Mouse (Mus musculus) Patski (cell line): ENCODE results near the gene Gfi1. TPM values are rescaled to one million over a fixed set of nuclear protein-coding genes. Genes with fewer than 3 reads are reported as not detected.

Source experiments
- ATAC-seq: fragments of 100-300 bp; one replicate; pipeline ENCODE4 v1.8.0; 2021
- CTCF ChIA-PET: fragments of 350-600 bp; sonication (Branson Sonifier 250); formaldehyde crosslinking; loops from one replicate; lab custom pipeline; 2022; ENCODE audit warnings: inconsistent platforms; lab: Charles Lee
- POLR2A ChIA-PET: fragments of 350-600 bp; sonication (Branson Sonifier 250); formaldehyde crosslinking; loops from one replicate; lab custom pipeline; 2022; ENCODE audit warnings: antibody characterized with exemption, inconsistent platforms; lab: Charles Lee
- DNase-seq: peaks from one replicate; pipeline ENCODE4 v3.0.0-alpha.2; 2011; ENCODE audit warnings: low read depth, low spot score
- H3K27me3 ChIP-seq: fragments of 371-371 bp; one replicate; pipeline ENCODE4 v1.5.1; 2021
- CTCF ChIP-seq: fragments of 100-300 bp; IDR thresholded peaks from one replicate; pipeline ENCODE4 v1.5.1; 2021
- in situ Hi-C: fragments of 300-500 bp; cut with MboI; formaldehyde crosslinking; loops from 3 replicates; pipeline ENCODE4 v1.11.1; 2018; ENCODE audit warnings: low pct_unique_long_range_greater_than_20kb, mixed read lengths
- polyA plus RNA-seq: library from polyadenylated mRNA; unstranded; gene quantifications from one replicate; pipeline ENCODE4 v1.2.3, GENCODE M21; 2021

Gfi1 gene
- polyA plus RNA-seq, result 0.03 TPM

DNA sequence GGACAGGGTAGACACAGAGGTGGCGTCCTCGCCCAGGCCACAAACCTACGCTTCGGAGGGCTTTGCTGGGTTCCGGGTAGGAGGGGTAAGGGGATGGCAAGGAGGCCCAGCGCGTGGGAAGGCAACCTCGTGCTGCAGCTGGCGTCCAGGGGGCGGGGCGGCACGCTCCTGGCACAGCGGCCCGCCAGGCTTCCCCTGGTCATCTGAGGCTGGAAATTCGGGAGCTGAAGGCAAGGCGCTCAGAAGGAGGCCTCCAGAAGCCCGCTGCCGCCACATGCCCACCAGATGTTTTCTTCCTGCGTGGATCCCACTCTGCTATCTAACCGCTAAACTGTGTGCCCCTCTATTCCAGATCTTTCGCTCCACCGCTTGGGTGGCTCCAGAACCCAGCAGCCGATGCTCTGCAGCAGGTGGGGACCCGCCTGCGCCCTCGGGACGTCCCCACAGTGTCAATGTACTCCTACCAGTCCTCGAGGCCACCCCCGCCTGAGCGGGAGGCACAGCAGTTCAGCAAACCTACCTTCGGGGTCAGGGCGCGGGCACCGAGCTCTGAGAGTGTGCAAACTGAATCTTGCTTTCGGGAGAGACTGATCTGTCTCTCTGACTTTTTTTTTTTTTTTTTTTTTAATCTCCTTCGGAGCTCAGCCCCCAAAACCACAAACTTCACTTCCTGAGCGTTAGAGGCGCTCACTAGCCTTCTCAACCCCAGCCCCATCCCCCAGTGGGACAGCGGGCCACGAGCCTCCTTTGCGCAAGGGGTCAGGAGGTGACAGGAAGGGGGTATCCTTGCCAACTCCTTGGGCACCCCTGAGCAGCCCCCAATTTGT lies at the start of gene Gfi1:
Gene Gfi1 (minus strand): TSS at position 602 of the 827 bp plus-strand sequence.
- no peak for TF ChIP-seq CTCF
- DNase-seq (no peak), ATAC-seq (no peak)
- in situ Hi-C loops, result no loop called here
- H3K27me3 ChIP-seq, result peaks cover 87% of the 10 kb centered on the region
- ChIA-PET POLR2A (interaction anchor here (0.6 to 0.7 kb wide), 3 partner anchors 12 to 624 kb away, joined by 3 to 5 read pairs (median 3); no protein-coding TSS in a partner anchor), CTCF (no interaction called here)

DNA sequence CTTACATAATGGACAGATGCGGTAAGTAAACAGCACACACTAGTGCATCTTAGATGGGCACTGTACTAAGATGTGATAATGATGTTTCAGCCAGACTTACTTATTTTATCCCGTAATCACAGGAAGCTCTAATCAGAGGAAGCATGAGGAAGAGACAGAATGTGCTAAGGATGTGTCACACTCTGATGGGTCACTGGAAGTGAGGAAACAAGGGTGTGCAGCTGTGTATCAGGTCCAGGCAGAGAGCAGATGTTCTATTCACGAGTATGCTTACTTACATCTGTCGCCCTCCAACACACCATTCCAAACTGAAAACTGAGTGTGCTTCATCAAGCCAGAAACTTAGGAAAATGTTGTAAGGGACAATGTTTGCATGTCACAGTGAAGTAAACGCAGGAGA lies 46.2 kb upstream of the Gfi1 start:
- ChIA-PET CTCF (interaction anchor here (0.7 to 3.2 kb wide), 4 partner anchors 10 to 29 kb away, joined by 3 to 10 read pairs (median 4); no protein-coding TSS in a partner anchor), POLR2A (no interaction called here)
- no peaks in the 10 kb centered on the region for H3K27me3 ChIP-seq
- DNase-seq, result no peak
- in situ Hi-C loops, result no loop called here
- TF ChIP-seq CTCF, result no peak
- no peak for ATAC-seq

DNA sequence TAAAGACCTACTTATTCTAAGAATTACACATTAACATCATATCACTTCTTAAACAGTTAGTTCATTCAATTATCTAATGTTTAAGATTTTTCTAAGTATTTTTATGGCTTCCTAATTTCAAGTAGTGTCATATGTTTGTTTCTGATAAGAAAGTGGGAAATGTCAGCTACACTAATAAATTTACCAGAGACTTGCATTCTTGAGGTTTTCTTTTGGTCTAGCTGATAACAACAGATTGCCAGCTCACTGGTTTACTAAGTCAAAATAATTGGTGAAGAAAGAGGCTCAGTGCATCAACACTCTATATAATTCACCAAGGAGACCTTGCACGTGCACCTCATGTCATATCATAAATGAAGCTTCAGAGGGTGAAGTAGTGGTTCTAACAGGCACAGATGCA lies 42.4 kb upstream of the Gfi1 start:
- ChIA-PET POLR2A (no interaction called here), CTCF (interaction anchor here (0.7 kb wide), 1 partner anchor 19 kb away, joined by 4 read pairs; no protein-coding TSS in a partner anchor)
- no peak for DNase-seq
- H3K27me3 ChIP-seq, result no peaks in the 10 kb centered on the region
- ATAC-seq, result no peak
- no peak for TF ChIP-seq CTCF
- in situ Hi-C loops, result no loop called here

DNA sequence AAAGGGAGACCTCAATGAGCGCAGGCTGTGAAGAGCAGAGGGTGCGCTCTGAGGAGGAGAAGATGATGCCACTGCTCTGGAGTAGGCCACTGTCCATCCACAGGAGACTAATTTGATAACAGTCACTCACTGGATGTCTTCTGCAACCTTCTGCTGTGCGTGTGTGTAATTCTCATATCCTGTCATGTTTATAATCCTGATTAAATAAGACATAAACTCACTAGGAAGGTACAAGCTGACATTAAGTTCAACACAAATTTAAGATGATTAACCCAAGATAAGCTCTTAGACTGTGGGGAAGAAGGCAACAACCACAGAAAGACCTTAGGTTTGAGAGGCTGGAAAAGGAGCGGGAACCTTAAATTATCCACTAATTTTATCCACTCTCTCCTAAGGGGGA lies 40.1 kb upstream of the Gfi1 start:
- TF ChIP-seq CTCF, result no peak
- POLR2A ChIA-PET, result no interaction called here

DNA sequence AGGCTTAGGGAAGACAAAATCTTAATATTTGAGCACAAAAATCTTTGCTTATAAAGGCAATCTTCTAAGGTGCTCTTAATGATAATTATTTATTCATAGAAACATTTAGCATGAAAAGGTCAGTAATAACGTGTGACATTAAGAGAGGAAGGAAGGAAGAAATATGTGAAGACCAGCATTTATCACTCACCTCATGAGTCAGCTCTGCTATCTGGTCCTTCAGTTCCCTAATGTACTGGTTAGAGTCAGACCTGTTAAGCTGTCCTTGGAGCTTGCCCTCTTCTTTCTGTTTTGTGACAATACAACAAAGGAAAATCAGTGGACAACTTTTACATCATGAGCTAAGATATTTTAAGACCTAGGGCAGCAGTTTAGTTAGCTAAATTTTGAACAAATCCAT lies 38.6 kb upstream of the Gfi1 start:
- no peak for ATAC-seq
- TF ChIP-seq CTCF, result no peak
- ChIA-PET CTCF (interaction anchor here (1.0 kb wide), 1 partner anchor 25 kb away, joined by 3 read pairs; no protein-coding TSS in a partner anchor), POLR2A (no interaction called here)
- H3K27me3 ChIP-seq, result no peaks in the 10 kb centered on the region
- DNase-seq, result no peak
- in situ Hi-C loops, result no loop called here

More for the DNA sequence above, 40.1 kb upstream of the Gfi1 start:
- in situ Hi-C loops, result no loop called here
- DNase-seq (no peak), ATAC-seq (no peak)
- CTCF ChIA-PET, result interaction anchor here (1.1 kb wide), 1 partner anchor 29 kb away, joined by 3 read pairs; no protein-coding TSS in a partner anchor
- H3K27me3 ChIP-seq, result no peaks in the 10 kb centered on the region

DNA sequence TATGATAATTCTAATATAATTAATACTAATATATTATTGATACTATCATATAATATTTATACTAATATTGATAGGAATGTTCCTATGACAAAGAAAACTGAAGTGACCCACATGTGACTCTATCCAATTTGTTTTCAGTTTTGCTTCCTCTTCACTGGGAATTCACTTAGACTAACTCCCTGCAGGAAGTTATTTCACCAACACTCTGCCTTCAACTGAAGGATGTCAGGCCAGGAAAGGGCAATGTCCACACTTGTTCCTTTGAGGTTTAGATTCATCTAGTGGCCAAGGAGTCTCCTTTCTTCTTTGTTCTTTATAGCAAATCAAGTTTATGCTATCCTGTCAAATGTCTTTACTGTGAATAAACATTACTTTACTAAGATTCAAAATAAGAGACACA lies 37.8 kb upstream of the Gfi1 start:
- POLR2A ChIA-PET, result no interaction called here
- CTCF ChIA-PET, result no interaction called here
- DNase-seq (no peak), ATAC-seq (no peak)
- TF ChIP-seq CTCF, result no peak
- no peaks in the 10 kb centered on the region for H3K27me3 ChIP-seq
- in situ Hi-C loops, result no loop called here

DNA sequence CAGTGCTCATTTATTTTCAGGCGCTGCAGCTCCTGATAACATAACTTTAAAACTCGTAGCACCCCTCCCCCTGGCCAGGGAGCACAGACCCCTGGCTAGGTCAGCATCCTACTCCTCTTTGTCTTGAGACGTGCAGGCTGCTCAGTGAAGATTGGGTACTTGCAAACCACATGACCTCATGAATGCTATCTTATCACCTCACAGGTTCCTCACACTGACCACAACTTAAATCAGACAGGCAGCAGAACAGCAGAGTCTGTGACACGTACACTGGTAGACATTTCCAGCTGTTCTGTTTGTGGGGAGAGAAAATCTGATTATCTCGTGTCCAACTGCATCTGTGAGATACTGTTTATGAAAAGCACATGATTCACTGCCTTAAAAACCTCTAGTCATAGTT lies 33.3 kb upstream of the Gfi1 start:
- ChIA-PET POLR2A (no interaction called here), CTCF (interaction anchor here (1.6 to 1.7 kb wide), 2 partner anchors 12 to 13 kb away, joined by 3 to 4 read pairs; no protein-coding TSS in a partner anchor)
- H3K27me3 ChIP-seq, result no peaks in the 10 kb centered on the region
- no peak for TF ChIP-seq CTCF
- in situ Hi-C loops, result no loop called here
- DNase-seq (no peak), ATAC-seq (no peak)

DNA sequence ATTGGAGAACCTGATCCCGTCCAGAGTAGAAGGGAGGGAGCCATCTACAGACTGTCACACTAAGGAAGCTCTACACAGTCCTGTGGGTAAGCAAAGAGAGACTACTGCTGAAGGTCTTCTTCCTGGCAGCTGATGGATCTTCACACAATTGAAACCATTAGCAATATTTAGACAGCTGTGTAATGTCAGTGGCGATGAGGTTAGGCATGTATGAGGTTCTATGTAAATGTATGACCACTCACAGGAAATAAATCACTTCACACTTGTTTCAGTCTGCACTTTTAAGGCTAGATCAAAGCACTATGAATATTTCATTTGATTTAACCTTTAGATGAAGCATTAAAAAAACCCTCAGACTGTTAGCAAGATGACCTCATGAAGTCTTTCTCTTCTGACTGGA lies 30.2 kb upstream of the Gfi1 start:
- ChIA-PET CTCF (no interaction called here), POLR2A (no interaction called here)
- ATAC-seq (no peak), DNase-seq (no peak)
- no peak for TF ChIP-seq CTCF
- H3K27me3 ChIP-seq, result no peaks in the 10 kb centered on the region
- in situ Hi-C loops, result no loop called here

DNA sequence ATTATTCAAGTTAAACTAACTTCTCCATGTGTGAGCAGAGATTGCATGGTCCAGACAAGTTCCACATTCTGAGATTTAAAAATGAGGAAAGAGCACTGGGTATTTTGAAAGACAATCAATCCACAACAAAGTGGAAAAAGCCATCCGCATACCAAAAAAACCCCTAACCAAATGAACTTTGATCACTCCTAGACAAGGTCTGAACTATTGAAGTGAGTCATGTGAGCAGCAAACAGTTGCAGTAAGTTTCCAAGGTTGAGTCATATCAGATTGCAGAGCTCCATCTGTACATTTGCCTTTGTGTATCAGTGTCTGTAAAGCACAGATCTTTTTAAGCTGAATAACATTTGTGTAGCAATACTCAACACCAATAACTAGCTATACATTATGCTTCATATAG lies 28.9 kb upstream of the Gfi1 start:
- ChIA-PET POLR2A (interaction anchor here (0.6 kb wide), 1 partner anchor 119 kb away, joined by 3 read pairs; no protein-coding TSS in a partner anchor), CTCF (no interaction called here)
- ATAC-seq, result no peak
- no peaks in the 10 kb centered on the region for H3K27me3 ChIP-seq
- in situ Hi-C loops, result no loop called here
- no peak for TF ChIP-seq CTCF
- DNase-seq, result no peak

DNA sequence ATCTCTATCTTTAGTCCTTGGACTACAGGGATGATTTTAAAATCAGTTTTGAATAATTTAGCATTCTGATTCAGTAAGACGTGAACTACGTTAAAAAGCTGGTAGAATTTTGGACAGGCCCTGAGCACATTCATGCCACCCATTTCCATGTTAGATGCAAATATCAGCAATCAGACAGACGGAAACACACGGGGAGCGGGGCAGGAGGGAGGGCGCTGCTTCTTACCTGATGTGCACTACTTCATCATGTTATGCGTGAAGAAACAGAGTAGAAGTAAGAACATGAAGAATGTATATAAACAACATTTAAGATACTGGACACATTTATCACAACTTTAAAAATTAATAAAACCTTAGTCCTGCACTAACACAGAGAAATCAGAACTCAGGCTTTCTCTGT lies 27.8 kb upstream of the Gfi1 start:
- TF ChIP-seq CTCF, result no peak
- CTCF ChIA-PET, result no interaction called here
- ATAC-seq (no peak), DNase-seq (no peak)
- in situ Hi-C loops, result no loop called here
- POLR2A ChIA-PET, result no interaction called here
- no peaks in the 10 kb centered on the region for H3K27me3 ChIP-seq
